Mouse (Mus musculus): ENCODE measurements around the gene Cd47. TPM values are rescaled to one million over a fixed set of nuclear protein-coding genes. Genes with fewer than 3 reads are reported as not detected.

Cd47 gene
- polyA plus RNA-seq, 1 experiment = 79.4 TPM

- H3K36me3 ChIP-seq (ENCODE audit: control insufficient read depth, insufficient read depth) = no peaks in the 10 kb centered on the region
- TF ChIP-seq E2F4 (IDR thresholded peaks at IDR 0.05; ENCODE audit: insufficient read depth) (no peak), SRF (IDR thresholded peaks at IDR 0.05; ENCODE audit: control insufficient read depth, insufficient read length, low read depth) (no peak), POLR2AphosphoS2 (IDR thresholded peaks at IDR 0.05; ENCODE audit: insufficient read length, low read depth) (no peak), MAX (IDR thresholded peaks at IDR 0.05; ENCODE audit: low read depth) (no peak), TCF3 (IDR thresholded peaks at IDR 0.05; ENCODE audit: insufficient read length, low read depth) (no peak), POLR2A (IDR thresholded peaks at IDR 0.05; ENCODE audit: insufficient read length, low read depth) (no peak), TCF12 (IDR thresholded peaks at IDR 0.05; ENCODE audit: insufficient read depth, poor library complexity, severe bottlenecking) (no peak), MYOD1 (IDR thresholded peaks at IDR 0.05; ENCODE audit: control insufficient read depth in 1 of 3, insufficient read length in 2 of 3, low read depth in 2 of 3) (no peak), USF1 (IDR thresholded peaks at IDR 0.05; ENCODE audit: low read depth) (no peak)
- no peaks in the 10 kb centered on the region for H3K27me3 ChIP-seq (ENCODE audit: control insufficient read depth, insufficient read depth, insufficient read length)
- H3ac ChIP-seq (ENCODE audit: control insufficient read depth, insufficient read length) = no peak overlapping the region
- no peak overlapping the region for H3K4me3 ChIP-seq
- H3K79me2 ChIP-seq (ENCODE audit: control insufficient read depth, insufficient read depth) = no peaks in the 10 kb centered on the region
- no peak overlapping the region for H3K4me2 ChIP-seq (ENCODE audit: low read depth)
Observed at GRCm38 (mm10) chr16:49771609-49772396, 28.5 kb upstream of the Cd47 start.

GRCm38 (mm10) chr16:49772576-49772975, 27.8 kb upstream of the Cd47 start:
- TF ChIP-seq E2F4 (IDR thresholded peaks at IDR 0.05; ENCODE audit: insufficient read depth) (no peak), MYOD1 (IDR thresholded peaks at IDR 0.05; ENCODE audit: control insufficient read depth in 1 of 3, insufficient read length in 2 of 3, low read depth in 2 of 3) (no peak), MAX (IDR thresholded peaks at IDR 0.05; ENCODE audit: low read depth) (no peak), MYOG (IDR thresholded peaks at IDR 0.05; ENCODE audit: control insufficient read depth in 1 of 3, insufficient read depth in 1 of 3, insufficient read length in 2 of 3, low read depth in 2 of 3) (no peak), CEBPB (IDR thresholded peaks at IDR 0.05; ENCODE audit: insufficient read depth, poor library complexity, severe bottlenecking) (no peak), REST (IDR thresholded peaks at IDR 0.05; ENCODE audit: insufficient read depth, insufficient read length) (no peak), POLR2AphosphoS2 (IDR thresholded peaks at IDR 0.05; ENCODE audit: insufficient read length, low read depth) (no peak)
- Histone ChIP-seq H3ac (ENCODE audit: control insufficient read depth, insufficient read length) (no peak overlapping the region), H3K4me3 (no peak overlapping the region), H3K27me3 (ENCODE audit: control insufficient read depth, insufficient read depth, insufficient read length) (no peaks in the 10 kb centered on the region), H3K36me3 (ENCODE audit: control insufficient read depth, insufficient read depth) (no peaks in the 10 kb centered on the region), H3K79me2 (ENCODE audit: control insufficient read depth, insufficient read depth) (no peaks in the 10 kb centered on the region), H3K4me2 (ENCODE audit: low read depth) (no peak overlapping the region)

DNA sequence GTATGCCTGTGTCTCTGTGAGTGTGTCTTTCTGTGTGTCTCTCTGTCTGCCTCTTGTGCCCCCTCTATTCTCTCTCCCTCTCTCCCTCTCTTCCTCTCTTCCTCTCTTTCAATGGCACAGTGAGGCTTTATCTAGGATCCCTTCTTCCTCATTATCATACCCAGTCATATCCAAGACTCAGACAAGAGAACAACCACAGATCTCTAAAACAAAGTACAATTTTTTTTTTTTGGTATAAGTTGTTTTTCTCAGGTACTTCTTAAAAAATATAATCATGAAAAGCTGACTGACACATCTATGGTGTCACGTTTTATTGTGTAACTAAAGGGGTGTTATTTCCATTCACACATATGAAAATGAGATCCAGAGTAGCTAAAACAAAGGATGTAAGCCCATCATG, 27.3 kb upstream of the Cd47 start:
- no peak for TF ChIP-seq E2F4 (IDR thresholded peaks at IDR 0.05; ENCODE audit: insufficient read depth)
- no peak for TF ChIP-seq CEBPB (IDR thresholded peaks at IDR 0.05; ENCODE audit: insufficient read depth, poor library complexity, severe bottlenecking)
- TF ChIP-seq TCF12 (IDR thresholded peaks at IDR 0.05; ENCODE audit: insufficient read depth, poor library complexity, severe bottlenecking) = no peak
- TF ChIP-seq MYOG (IDR thresholded peaks at IDR 0.05; ENCODE audit: control insufficient read depth in 1 of 3, insufficient read depth in 1 of 3, insufficient read length in 2 of 3, low read depth in 2 of 3) = no peak
- TF ChIP-seq MAX (IDR thresholded peaks at IDR 0.05; ENCODE audit: low read depth) = no peak
- TF ChIP-seq POLR2A (IDR thresholded peaks at IDR 0.05; ENCODE audit: insufficient read length, low read depth) = no peak
- no peak for TF ChIP-seq SRF (IDR thresholded peaks at IDR 0.05; ENCODE audit: control insufficient read depth, insufficient read length, low read depth)
- TF ChIP-seq MYOD1 (IDR thresholded peaks at IDR 0.05; ENCODE audit: control insufficient read depth in 1 of 3, insufficient read length in 2 of 3, low read depth in 2 of 3) = no peak
- TF ChIP-seq POLR2AphosphoS2 (IDR thresholded peaks at IDR 0.05; ENCODE audit: insufficient read length, low read depth) = no peak
- no peak for TF ChIP-seq USF1 (IDR thresholded peaks at IDR 0.05; ENCODE audit: low read depth)
- no peak for TF ChIP-seq TCF3 (IDR thresholded peaks at IDR 0.05; ENCODE audit: insufficient read length, low read depth)
- TF ChIP-seq REST (IDR thresholded peaks at IDR 0.05; ENCODE audit: insufficient read depth, insufficient read length) = no peak
- H3K4me3 ChIP-seq = no peak overlapping the region
- no peaks in the 10 kb centered on the region for H3K36me3 ChIP-seq (ENCODE audit: control insufficient read depth, insufficient read depth)
- no peaks in the 10 kb centered on the region for H3K79me2 ChIP-seq (ENCODE audit: control insufficient read depth, insufficient read depth)
- no peaks in the 10 kb centered on the region for H3K27me3 ChIP-seq (ENCODE audit: control insufficient read depth, insufficient read depth, insufficient read length)
- no peak overlapping the region for H3K4me2 ChIP-seq (ENCODE audit: low read depth)
- no peak overlapping the region for H3ac ChIP-seq (ENCODE audit: control insufficient read depth, insufficient read length)

GRCm38 (mm10) chr16:49774059-49775001, 26.0 kb upstream of the Cd47 start:
- Histone ChIP-seq H3ac (ENCODE audit: control insufficient read depth, insufficient read length) (no peak overlapping the region), H3K36me3 (ENCODE audit: control insufficient read depth, insufficient read depth) (no peaks in the 10 kb centered on the region), H3K4me3 (no peak overlapping the region), H3K79me2 (ENCODE audit: control insufficient read depth, insufficient read depth) (no peaks in the 10 kb centered on the region), H3K27me3 (ENCODE audit: control insufficient read depth, insufficient read depth, insufficient read length) (no peaks in the 10 kb centered on the region), H3K4me2 (ENCODE audit: low read depth) (no peak overlapping the region)
- TF ChIP-seq USF1 (IDR thresholded peaks at IDR 0.05; ENCODE audit: low read depth) (no peak), E2F4 (IDR thresholded peaks at IDR 0.05; ENCODE audit: insufficient read depth) (no peak), MYOG (IDR thresholded peaks at IDR 0.05; ENCODE audit: control insufficient read depth in 1 of 3, insufficient read depth in 1 of 3, insufficient read length in 2 of 3, low read depth in 2 of 3) (no peak), MYOD1 (IDR thresholded peaks at IDR 0.05; ENCODE audit: control insufficient read depth in 1 of 3, insufficient read length in 2 of 3, low read depth in 2 of 3) (no peak), CEBPB (IDR thresholded peaks at IDR 0.05; ENCODE audit: insufficient read depth, poor library complexity, severe bottlenecking) (no peak), MAX (IDR thresholded peaks at IDR 0.05; ENCODE audit: low read depth) (no peak), SRF (IDR thresholded peaks at IDR 0.05; ENCODE audit: control insufficient read depth, insufficient read length, low read depth) (no peak), REST (IDR thresholded peaks at IDR 0.05; ENCODE audit: insufficient read depth, insufficient read length) (no peak), POLR2A (IDR thresholded peaks at IDR 0.05; ENCODE audit: insufficient read length, low read depth) (no peak), POLR2AphosphoS2 (IDR thresholded peaks at IDR 0.05; ENCODE audit: insufficient read length, low read depth) (no peak), TCF3 (IDR thresholded peaks at IDR 0.05; ENCODE audit: insufficient read length, low read depth) (no peak)

Measured in myocyte (in vitro differentiated cells).